ENCODE assay signal across 8 mouse cellular contexts in genomic region chr8:9977016-9977415, GRCm38 (mm10). TPM values are rescaled to one million over a fixed set of nuclear protein-coding genes. Genes with fewer than 3 reads are reported as not detected.
A peak's percentile ranks its signal among the peaks of the same experiment; 100 is the strongest.
DNase-seq lines count a peak whose midpoint lies in the region; ATAC-seq and TF ChIP-seq lines count a peak whose summit lies in the region.

No protein-coding gene starts in this region.

- peak overlapping the region; percentile 88; the same call in 1 of the 2 replicates for H3K9ac ChIP-seq in hindbrain, embryonic 14.5 days
- peak overlapping the region; percentile 64 for H3K9ac ChIP-seq in liver, embryonic 14.5 days (replicated peaks)

- ATAC-seq in erythroblast, adult 5-6 weeks (replicated peaks; ENCODE audit: low FRiP score, poor library complexity, severe bottlenecking) = no peak
- no peak; the same call in 1 of the 2 replicates for ATAC-seq in hindbrain, embryonic 14.5 days (ENCODE audit: low FRiP score)
- ATAC-seq in liver, embryonic 14.5 days (ENCODE audit: insufficient read depth) = no peak

- no peak for TF ChIP-seq EP300 in liver, embryonic 14.5 days (IDR thresholded peaks at IDR 0.05; ENCODE audit: low read depth)

- peaks cover 51% of the 10 kb centered on the region for H3K4me1 ChIP-seq in erythroblast, embryonic 14.5 days (ENCODE audit: control insufficient read depth)
- H3K4me1 ChIP-seq in hindbrain, embryonic 14.5 days (replicated peaks; ENCODE audit: control insufficient read depth, insufficient read depth, low read length) = peaks cover 37% of the 10 kb centered on the region
- peaks cover 15 to 29% of the 10 kb centered on the region in 2 experiments for H3K4me1 ChIP-seq in liver, embryonic 14.5 days (replicated peaks; ENCODE audit: control insufficient read depth in 2 of 2, insufficient read depth in 2 of 2, low read length in 1 of 2)

- DNase-seq in A20 (ENCODE audit: low read depth, low spot score) = peak; percentile 78
- peak; percentile 18 for DNase-seq in embryo, embryonic 10.5 days (ENCODE audit: low spot score)
- no peak for DNase-seq in hindbrain, embryonic 14.5 days (ENCODE audit: low spot score)
- no peak for DNase-seq in liver, embryonic 14.5 days (ENCODE audit: low read depth in 3 of 3, low spot score in 3 of 3)
- DNase-seq in thymus, postnatal 14 days = peak; percentile 23
- no peak for DNase-seq in urinary bladder, postnatal 10 days (ENCODE audit: low spot score)

- no peaks in the 10 kb centered on the region for H3K9me3 ChIP-seq in erythroblast, embryonic 14.5 days (ENCODE audit: control insufficient read depth, low read length)
- H3K9me3 ChIP-seq in hindbrain, embryonic 14.5 days (ENCODE audit: control insufficient read depth, low read length) = no peaks in the 10 kb centered on the region
- H3K9me3 ChIP-seq in liver, embryonic 14.5 days (ENCODE audit: control insufficient read depth, low read length) = no peaks in the 10 kb centered on the region

- no peak overlapping the region for H3K27ac ChIP-seq in hindbrain, embryonic 14.5 days
- H3K27ac ChIP-seq in liver, embryonic 14.5 days = peak overlapping the region; percentile 34

- WGBS in hindbrain, embryonic 14.5 days = 51% methylated on average over 15 of the region's 15 CpGs
- 32% methylated on average over 15 of the region's 15 CpGs for WGBS in liver, embryonic 14.5 days (ENCODE audit: insufficient replicate concordance)

- peak overlapping the region; percentile 88 for H3K4me3 ChIP-seq in erythroblast, embryonic 14.5 days (replicated peaks)
- H3K4me3 ChIP-seq in hindbrain, embryonic 14.5 days (replicated peaks; ENCODE audit: low read length) = peak overlapping the region; percentile 87
- H3K4me3 ChIP-seq in liver, embryonic 14.5 days (ENCODE audit: insufficient read depth in 1 of 2, low read depth in 2 of 2, low read length in 2 of 2) = peak overlapping the region; percentile 74 to 79

- peaks cover 17% of the 10 kb centered on the region for H3K36me3 ChIP-seq in erythroblast, embryonic 14.5 days (ENCODE audit: control insufficient read depth)
- H3K36me3 ChIP-seq in hindbrain, embryonic 14.5 days (replicated peaks; ENCODE audit: control insufficient read depth, insufficient read depth) = peaks cover 16% of the 10 kb centered on the region
- peaks cover 3% of the 10 kb centered on the region for H3K36me3 ChIP-seq in liver, embryonic 14.5 days (replicated peaks; ENCODE audit: control insufficient read depth, insufficient read depth, low read depth)

- TF ChIP-seq CTCF in liver, embryonic 14.5 days (IDR thresholded peaks at IDR 0.05; ENCODE audit: low read depth) = no peak

- H3K27me3 ChIP-seq in erythroblast, embryonic 14.5 days (ENCODE audit: control insufficient read depth) = no peaks in the 10 kb centered on the region
- no peaks in the 10 kb centered on the region for H3K27me3 ChIP-seq in hindbrain, embryonic 14.5 days (ENCODE audit: control insufficient read depth, insufficient read depth, low read length)
- H3K27me3 ChIP-seq in liver, embryonic 14.5 days (ENCODE audit: control insufficient read depth, insufficient read depth, low read length) = no peaks in the 10 kb centered on the region

- H3K4me2 ChIP-seq in hindbrain, embryonic 14.5 days (replicated peaks) = peak overlapping the region; percentile 56
- H3K4me2 ChIP-seq in liver, embryonic 14.5 days (ENCODE audit: low read depth) = peak overlapping the region; percentile 87

RNA-seq across cellular contexts. Expression of gene Lig4, which starts 0.5 kb away (rescaled TPM):
- polyA plus RNA-seq in erythroblast, embryonic 14.5 days (2012) = 0.01 TPM in 1 of 2 replicates, not detected in the other
- total RNA-seq in erythroblast, adult 5-6 weeks (2015; ENCODE audit: low replicate concordance) = 0.42 and 0.58 TPM in 2 replicates
- total RNA-seq in erythroblast, adult 5-6 weeks (2017; ENCODE audit: low replicate concordance) = 0.94 and 1.8 TPM in 2 replicates
- 11.6 and 14.9 TPM in 2 replicates for polyA plus RNA-seq in hindbrain, embryonic 14.5 days (2014; fragmentation: Nextera tagmentation; extraction: Ambion mirVana)
- polyA plus RNA-seq in liver, embryonic 14.5 days (2012; rRNA removed) = 0.45 and 0.83 TPM in 2 replicates
- 0.94 and 1.0 TPM in 2 replicates for polyA plus RNA-seq in liver, embryonic 14.5 days (2014; fragmentation: Nextera tagmentation; extraction: Ambion mirVana)

RNA-seq across cellular contexts. Expression of gene Abhd13, which starts 0.5 kb away (rescaled TPM):
- polyA plus RNA-seq in erythroblast, embryonic 14.5 days (2012) = 0.02 TPM in 1 of 2 replicates, not detected in the other
- total RNA-seq in erythroblast, adult 5-6 weeks (2015; ENCODE audit: low replicate concordance) = 2.5 and 6.5 TPM in 2 replicates
- total RNA-seq in erythroblast, adult 5-6 weeks (2017; ENCODE audit: low replicate concordance) = 7.2 and 7.5 TPM in 2 replicates
- 19.8 and 21.4 TPM in 2 replicates for polyA plus RNA-seq in hindbrain, embryonic 14.5 days (2014; fragmentation: Nextera tagmentation; extraction: Ambion mirVana)
- 2.1 and 2.7 TPM in 2 replicates for polyA plus RNA-seq in liver, embryonic 14.5 days (2012; rRNA removed)
- 5.1 and 5.3 TPM in 2 replicates for polyA plus RNA-seq in liver, embryonic 14.5 days (2014; fragmentation: Nextera tagmentation; extraction: Ambion mirVana)

RNA-seq across cellular contexts. Expression of gene Tnfsf13b, which starts 29.3 kb away (rescaled TPM):
- not detected in 2 replicates for polyA plus RNA-seq in erythroblast, embryonic 14.5 days (2012)
- 11.1 and 18.8 TPM in 2 replicates for total RNA-seq in erythroblast, adult 5-6 weeks (2015; ENCODE audit: low replicate concordance)
- 3.8 and 6.7 TPM in 2 replicates for total RNA-seq in erythroblast, adult 5-6 weeks (2017; ENCODE audit: low replicate concordance)
- polyA plus RNA-seq in hindbrain, embryonic 14.5 days (2014; fragmentation: Nextera tagmentation; extraction: Ambion mirVana) = 0.46 and 0.65 TPM in 2 replicates
- 0.17 and 0.21 TPM in 2 replicates for polyA plus RNA-seq in liver, embryonic 14.5 days (2012; rRNA removed)
- polyA plus RNA-seq in liver, embryonic 14.5 days (2014; fragmentation: Nextera tagmentation; extraction: Ambion mirVana) = 0.15 TPM in 1 of 2 replicates, not detected in the other

Comparison
In these comparisons a context has a peak if more than half of its experiments do, and no peak if none do; other contexts are left out.
1. DNase-seq: peak in A20 (single experiment), embryo, embryonic 10.5 days (single experiment) and thymus, postnatal 14 days (single experiment); none in hindbrain, embryonic 14.5 days (single experiment), liver, embryonic 14.5 days (0 of 3) and urinary bladder, postnatal 10 days (single experiment).
2. Peak in every context shown above with its lines, with median percentiles within 50 percentile points of each other: H3K4me3 ChIP-seq.